In genomic region chr10:83185121-83185520, GRCm38 (mm10) we compare ENCODE assay signal across 17 mouse cellular contexts.
DNase-seq lines count a peak whose midpoint lies in the region; ATAC-seq and TF ChIP-seq lines count a peak whose summit lies in the region.
"Had no signal": no experiment of that assay in that cellular context is flagged by ENCODE, and none has a peak within 500 bp of the region (broad histone marks: within the 10 kb centered on the region; RNA-seq: fewer than 3 reads in every experiment).

No protein-coding gene starts in this region.

- H3K4me2 ChIP-seq in kidney, embryonic 16.5 days (replicated peaks; ENCODE audit: low read depth, low read length) = no peak overlapping the region
- H3K4me2 ChIP-seq: embryonic facial prominence, embryonic 15.5 days; heart, embryonic 11.5 days; intestine, embryonic 15.5 days had no signal

- TF ChIP-seq POLR2A in kidney, adult 2 months (IDR thresholded peaks at IDR 0.05; ENCODE audit: low read depth, low read length) = no peak

- H3K79me2 ChIP-seq in macrophage (ENCODE audit: inconsistent target) = no peaks in the 10 kb centered on the region

- peaks cover 7% of the 10 kb centered on the region for H3K9me3 ChIP-seq in megakaryocyte, embryonic 14.5 days
- no peaks in the 10 kb centered on the region for H3K9me3 ChIP-seq in kidney, embryonic 16.5 days (ENCODE audit: low read length)
- H3K9me3 ChIP-seq: embryonic facial prominence, embryonic 15.5 days; forebrain, embryonic 10.5 days; intestine, embryonic 15.5 days had no signal

- peak; percentile 86 for DNase-seq in kidney, adult 2 months
- DNase-seq in heart, adult 18-20 months = no peak
- no peak for DNase-seq in left cerebral cortex, adult 9 months (ENCODE audit: low spot score in 2 of 2)
- DNase-seq: adrenal gland, postnatal 25 days; B cell, adult 2 months; right cerebral cortex, postnatal 25 days; thymus, postnatal 36 days had no signal

- no peak overlapping the region for H3K9ac ChIP-seq in kidney, embryonic 16.5 days (replicated peaks; ENCODE audit: low read length)
- H3K9ac ChIP-seq: embryonic facial prominence, embryonic 15.5 days; forebrain, postnatal 0 days; intestine, embryonic 15.5 days had no signal

- no peak for ATAC-seq in megakaryocyte, adult 5-6 weeks (ENCODE audit: poor library complexity, severe bottlenecking)
- ATAC-seq in kidney, embryonic 16.5 days (ENCODE audit: low FRiP score, low TSS enrichment) = peak; percentile 69
- ATAC-seq: lung, postnatal 0 days had no signal

- H3K4me1 ChIP-seq in megakaryocyte, embryonic 14.5 days = peaks cover 94% of the 10 kb centered on the region
- H3K4me1 ChIP-seq in kidney, adult 2 months (ENCODE audit: control insufficient read depth, insufficient read depth, low read length) = peaks cover 25% of the 10 kb centered on the region
- H3K4me1 ChIP-seq in kidney, embryonic 16.5 days (ENCODE audit: insufficient read depth, low read length) = peaks cover 49% of the 10 kb centered on the region

- no peaks in the 10 kb centered on the region for H3K27me3 ChIP-seq in megakaryocyte, embryonic 14.5 days (replicated peaks)
- no peaks in the 10 kb centered on the region for H3K27me3 ChIP-seq in kidney, adult 2 months (replicated peaks; ENCODE audit: control insufficient read depth, insufficient read depth, low read length)
- no peaks in the 10 kb centered on the region for H3K27me3 ChIP-seq in kidney, embryonic 16.5 days (ENCODE audit: insufficient read depth, low read length)
- H3K27me3 ChIP-seq: embryonic facial prominence, embryonic 15.5 days; intestine, embryonic 15.5 days had no signal

- 0 out of 2 replicates have a peak overlapping the region, but pooled peaks have one; percentile 9 for H3K27ac ChIP-seq in kidney, adult 2 months (ENCODE audit: insufficient read depth, low read depth, low read length)
- peak overlapping the region; percentile 77 for H3K27ac ChIP-seq in kidney, embryonic 16.5 days (ENCODE audit: low read length)
- peak overlapping the region; percentile 93 for H3K27ac ChIP-seq in macrophage
- H3K27ac ChIP-seq: intestine, embryonic 15.5 days had no signal

- no peak for TF ChIP-seq CTCF in kidney, adult 2 months (conservative IDR thresholded peaks at IDR 0.05; ENCODE audit: insufficient read depth, insufficient read length, low read depth, low read length)

- peak overlapping the region; percentile 88 for H3K4me3 ChIP-seq in megakaryocyte, embryonic 14.5 days (replicated peaks)
- no peak overlapping the region for H3K4me3 ChIP-seq in kidney, adult 2 months (ENCODE audit: insufficient read depth, low read depth, low read length)
- no peak overlapping the region for H3K4me3 ChIP-seq in kidney, embryonic 16.5 days (ENCODE audit: low read length)
- H3K4me3 ChIP-seq in macrophage (ENCODE audit: inconsistent target) = no peak overlapping the region
- H3K4me3 ChIP-seq: embryonic facial prominence, embryonic 15.5 days; forebrain, embryonic 10.5 days; intestine, embryonic 15.5 days had no signal

- H3K36me3 ChIP-seq in megakaryocyte, embryonic 14.5 days (replicated peaks; ENCODE audit: low read length) = peaks cover 20% of the 10 kb centered on the region
- H3K36me3 ChIP-seq in kidney, adult 2 months (ENCODE audit: control insufficient read depth, insufficient read depth, low read length) = no peaks in the 10 kb centered on the region
- no peaks in the 10 kb centered on the region for H3K36me3 ChIP-seq in kidney, embryonic 16.5 days (ENCODE audit: insufficient read depth, low read length)
- no peaks in the 10 kb centered on the region for H3K36me3 ChIP-seq in macrophage (ENCODE audit: inconsistent target)
- H3K36me3 ChIP-seq: embryonic facial prominence, embryonic 15.5 days; forebrain, embryonic 10.5 days; intestine, embryonic 15.5 days had no signal

- WGBS in kidney, adult 2 months = 50% methylated on average over 6 of the region's 6 CpGs
- 73% methylated on average over 6 of the region's 6 CpGs for WGBS in kidney, embryonic 16.5 days
- WGBS in macrophage (ENCODE audit: missing documents) = 95% methylated on average over 6 of the region's 6 CpGs

Comparison
In these comparisons a context has a peak if more than half of its experiments do, and no peak if none do; other contexts are left out.
1. H3K27ac ChIP-seq: peak in every context shown above with its lines; median percentile 93 in macrophage; 77 in kidney, embryonic 16.5 days; 9 in kidney, adult 2 months.